Mouse (Mus musculus) embryonic fibroblast, embryonic 13.5 days (primary cell): Measurements from ENCODE around the gene Alpl.

Source experiments
- CTCF ChIP-seq: IDR thresholded peaks from 2 replicates; pipeline ENCODE4 v1.5.1; 2011; ENCODE audit warnings: mild to moderate bottlenecking, control low read depth, low read length, moderate library complexity, borderline replicate concordance; ENCODE audit not compliant: insufficient read depth
- POLR2A ChIP-seq: IDR thresholded peaks from 2 replicates; pipeline ENCODE4 v1.6.1; 2011; ENCODE audit warnings: low read depth, mild to moderate bottlenecking, control low read depth, low read length, moderate library complexity

DNA sequence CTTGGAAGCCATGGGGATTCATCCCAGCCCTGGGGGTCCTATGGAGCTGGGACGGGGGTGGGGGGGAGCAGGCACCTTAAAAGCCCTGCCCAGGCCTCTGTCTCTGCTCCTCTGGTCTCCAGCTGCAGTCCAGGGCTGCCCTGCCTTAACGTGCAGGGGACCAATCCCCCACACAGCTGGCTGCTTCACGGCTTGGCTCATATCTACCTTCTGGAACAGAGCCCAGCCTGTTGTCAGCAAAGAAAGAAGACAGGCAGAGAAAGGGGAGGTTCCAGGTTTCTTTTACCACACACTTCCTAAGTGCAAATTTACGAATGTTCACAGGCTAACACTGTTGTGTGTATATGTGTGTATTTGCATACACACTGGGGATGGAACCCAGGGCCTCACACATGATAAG, 100.3 kb downstream of the Alpl start:
- TF ChIP-seq POLR2A (no peak), CTCF (no peak)
